Comparison of ENCODE assay signal across 10 mouse cellular contexts in genomic region chr5:149379131-149379784, GRCm38 (mm10). TPM values are rescaled to one million over a fixed set of nuclear protein-coding genes. Genes with fewer than 3 reads are reported as not detected.
DNase-seq lines count a peak whose midpoint lies in the region; ATAC-seq lines count a peak whose summit lies in the region.
"Had no signal": no experiment of that assay in that cellular context is flagged by ENCODE, and none has a peak within 500 bp of the region (broad histone marks: within the 10 kb centered on the region; RNA-seq: fewer than 3 reads in every experiment).

No protein-coding gene starts in this region.

- no peaks in the 10 kb centered on the region for H3K27me3 ChIP-seq in midbrain, embryonic 11.5 days (ENCODE audit: control insufficient read depth, insufficient read depth, low read length)
- H3K27me3 ChIP-seq: limb, embryonic 13.5 days had no signal

- H3K36me3 ChIP-seq in midbrain, embryonic 11.5 days (ENCODE audit: control insufficient read depth, insufficient read depth, low read length), result no peaks in the 10 kb centered on the region
- H3K36me3 ChIP-seq: limb, embryonic 13.5 days had no signal

- no peak overlapping the region for H3K4me2 ChIP-seq in midbrain, embryonic 11.5 days
- H3K4me2 ChIP-seq: limb, embryonic 13.5 days had no signal

- ATAC-seq in frontal cortex, adult (ENCODE audit: low TSS enrichment), result peak; percentile 10; the same call in 1 of the 2 replicates
- no peak for ATAC-seq in midbrain, embryonic 11.5 days (ENCODE audit: low FRiP score)
- no peak for ATAC-seq in cerebellum, adult (ENCODE audit: insufficient number of reproducible peaks, low FRiP score, low TSS enrichment)

- H3K9ac ChIP-seq in midbrain, embryonic 11.5 days (ENCODE audit: low read length), result no peak overlapping the region; the same call in 1 of the 2 replicates
- H3K9ac ChIP-seq: limb, embryonic 13.5 days had no signal

- H3K4me3 ChIP-seq in midbrain, embryonic 11.5 days (ENCODE audit: low read depth, low read length), result no peak overlapping the region
- H3K4me3 ChIP-seq: limb, embryonic 13.5 days had no signal

- H3K4me1 ChIP-seq in midbrain, embryonic 11.5 days (ENCODE audit: control insufficient read depth, insufficient read depth, low read length), result peaks cover 39% of the 10 kb centered on the region

- WGBS in midbrain, embryonic 11.5 days, result 85% methylated on average over 16 of the region's 16 CpGs

- DNase-seq in frontal cortex, postnatal 10 days (ENCODE audit: low spot score in 2 of 2), result no peak
- DNase-seq in 3134 (ENCODE audit: extremely low read depth, insufficient read length, low spot score), result peak; percentile 44
- peak; percentile 51 for DNase-seq in heart, adult 8-10 months (ENCODE audit: low spot score)
- no peak for DNase-seq in midbrain, embryonic 11.5 days (ENCODE audit: low spot score, missing footprints)
- DNase-seq in spleen, adult 12 weeks (ENCODE audit: low spot score), result no peak
- no peak for DNase-seq in ovary, postnatal 36 days (ENCODE audit: low spot score)
- DNase-seq: cerebellum, adult 11 months had no signal

- H3K27ac ChIP-seq in midbrain, embryonic 11.5 days (ENCODE audit: low read depth, low read length), result peak overlapping the region; percentile 90
- H3K27ac ChIP-seq: limb, embryonic 13.5 days had no signal

- no peaks in the 10 kb centered on the region; the same call in 1 of the 2 replicates for H3K9me3 ChIP-seq in midbrain, embryonic 11.5 days (ENCODE audit: control insufficient read depth, low read length)
- H3K9me3 ChIP-seq: limb, embryonic 13.5 days had no signal

RNA-seq across cellular contexts. Expression of gene Medag, which starts 32.3 kb away (rescaled TPM):
- total RNA-seq in heart, adult 8-10 months (2022), result 10 to 100 TPM in 3 of 4 experiments, 1 to 10 TPM in 1; 9.4 to 13.9 (median 11.5) TPM
- polyA plus RNA-seq in midbrain, embryonic 11.5 days (2014; fragmentation: Nextera tagmentation; extraction: Ambion mirVana), result 0.51 and 0.66 TPM in 2 replicates

Comparison
In these comparisons a context has a peak if more than half of its experiments do, and no peak if none do; other contexts are left out.
1. DNase-seq: peak in 3134 (single experiment) and heart, adult 8-10 months (single experiment); none in frontal cortex, postnatal 10 days (0 of 2), midbrain, embryonic 11.5 days (single experiment), spleen, adult 12 weeks (single experiment) and ovary, postnatal 36 days (single experiment).